Mouse (Mus musculus) heart, postnatal 14 days (tissue): ENCODE measurements around the gene Nln. TPM values are rescaled to one million over a fixed set of nuclear protein-coding genes. Genes with fewer than 3 reads are reported as not detected.
A peak's percentile ranks its signal among the peaks of the same experiment; 100 is the strongest.

Source experiments
- DNase-seq, 2 experiments: peaks; one replicate each; pipeline ENCODE4 v3.0.0; 2021 to 2022
- intact Hi-C: fragments of 180-260 bp; cut with DNase I; formaldehyde crosslinking; loops from one replicate; pipeline ENCODE4 v1.15.1; 2025
- long read RNA-seq, 2 experiments: library from polyadenylated mRNA; stranded (forward); transcript quantifications; one replicate each; pipeline ENCODE4 v2.0.0; 2021
- total RNA-seq, 2 experiments: library from RNA; stranded (reverse); gene quantifications; 2 replicates each; pipeline ENCODE4 v1.2.3; 2021

Nln gene
- total RNA-seq = 10 to 100 TPM; 13.9 to 14.9 TPM
- long read RNA-seq, experiment 1, full-length matches to known transcripts = 13 of 17 reads
- long read RNA-seq, experiment 1, partial matches to known transcripts = 1 of 17 reads
- long read RNA-seq, experiment 1, other reads (novel, unspliced or antisense) = 3 of 17 reads
- long read RNA-seq, experiment 2, full-length matches to known transcripts = 19 of 21 reads
- long read RNA-seq, experiment 2, partial matches to known transcripts = 2 of 21 reads
- long read RNA-seq, experiment 2, other reads (novel, unspliced or antisense) = 0 of 21 reads

DNA sequence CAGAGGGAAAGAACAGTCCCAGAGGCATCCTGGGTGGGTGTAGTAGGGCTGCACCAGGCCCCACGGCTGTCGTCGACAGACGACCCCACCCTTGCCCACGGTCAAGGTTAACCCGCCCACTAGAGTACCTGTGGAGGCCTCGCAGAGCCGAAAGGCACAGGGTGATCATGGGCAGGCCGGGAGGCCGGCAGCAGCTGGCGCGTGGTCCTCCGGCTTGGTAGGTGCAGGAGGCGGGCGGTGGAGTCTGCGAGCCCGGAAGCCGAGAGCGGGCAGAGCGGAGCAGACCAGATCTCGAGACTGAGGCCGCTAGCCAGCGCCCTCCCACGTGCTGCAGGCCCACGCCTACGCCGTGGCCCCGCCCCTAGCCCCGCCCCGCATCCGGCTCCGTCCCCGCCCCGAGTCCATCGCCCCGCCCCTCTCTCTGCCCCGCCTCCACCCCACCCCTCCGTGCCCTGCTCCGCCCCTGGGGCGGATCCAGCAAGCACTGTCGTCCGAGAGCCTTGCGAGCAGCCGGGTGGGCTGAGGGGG is at the start of gene Nln, which contains the start of gene Sgtb:
Gene Nln (minus strand): TSS at position 327 of the 528 bp plus-strand sequence.
Gene Sgtb (plus strand): TSS at position 454 of the 528 bp plus-strand sequence.
- intact Hi-C loops = loop anchor here (5.0 kb wide), 1 partner anchor 187 kb away; the partner anchor contains the start of gene Erbin

DNA sequence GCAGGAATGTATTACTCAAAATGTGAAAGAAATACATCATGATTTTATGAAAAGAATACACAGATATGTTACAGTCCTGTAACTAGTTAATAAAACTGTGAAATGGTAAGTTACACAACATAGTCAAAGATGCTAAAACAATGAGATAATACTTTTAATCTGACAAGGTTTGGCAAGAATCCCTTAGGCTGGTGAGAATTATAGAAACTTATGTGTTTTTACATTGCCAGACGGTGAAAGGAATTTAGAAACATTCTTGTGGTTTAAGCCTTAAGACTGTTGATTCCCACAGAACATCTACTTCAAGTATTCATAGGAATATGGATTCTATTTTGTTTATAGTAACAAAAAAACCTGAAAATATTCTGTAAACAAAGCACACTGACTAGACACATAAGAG is 46.3 kb upstream of the Nln start:
- intact Hi-C loops = no loop called here
- DNase-seq = no peak

More for the DNA sequence above, at the start of gene Nln, which contains the start of gene Sgtb:
- peak; percentile 83 to 88 for DNase-seq

DNA sequence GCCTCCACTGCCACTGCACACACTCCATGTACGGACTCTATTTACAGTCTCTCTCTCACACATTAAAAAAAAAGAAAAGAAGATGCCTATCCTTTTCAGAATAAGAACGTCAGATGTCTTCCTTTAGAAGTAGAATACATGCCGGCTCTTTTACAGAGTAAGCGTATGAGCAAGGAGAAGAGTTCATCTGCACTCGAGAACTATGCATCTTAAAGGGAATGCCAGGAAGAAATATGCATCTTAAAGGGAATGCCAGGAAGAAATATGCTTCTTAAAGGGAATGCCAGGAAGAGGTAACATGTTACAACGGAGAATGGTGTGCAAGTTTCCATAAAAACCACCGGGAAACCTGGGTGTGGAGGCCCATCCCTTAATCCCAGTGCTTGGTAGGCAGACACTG is 45.7 kb upstream of the Nln start:
- no peak for DNase-seq
- intact Hi-C loops = no loop called here

DNA sequence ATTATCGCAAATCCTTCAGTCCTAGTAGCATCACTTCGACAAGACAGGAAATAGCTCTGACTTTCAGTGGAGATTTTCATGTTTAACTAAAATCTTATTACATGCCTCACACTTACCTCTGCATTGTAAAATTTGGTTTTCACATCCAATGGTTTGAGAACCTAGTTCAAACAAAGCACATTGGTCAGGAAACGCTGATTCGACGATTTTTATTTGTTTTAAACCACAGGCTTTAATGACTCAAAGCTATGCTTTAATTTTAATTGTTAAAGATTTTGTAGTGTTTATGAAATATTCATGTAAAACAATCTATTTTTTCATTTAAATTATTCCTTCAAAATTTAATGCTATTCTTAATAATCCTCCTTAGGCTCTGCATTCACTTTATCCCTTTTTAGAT is 44.8 kb upstream of the Nln start:
- no peak for DNase-seq
- intact Hi-C loops = no loop called here

DNA sequence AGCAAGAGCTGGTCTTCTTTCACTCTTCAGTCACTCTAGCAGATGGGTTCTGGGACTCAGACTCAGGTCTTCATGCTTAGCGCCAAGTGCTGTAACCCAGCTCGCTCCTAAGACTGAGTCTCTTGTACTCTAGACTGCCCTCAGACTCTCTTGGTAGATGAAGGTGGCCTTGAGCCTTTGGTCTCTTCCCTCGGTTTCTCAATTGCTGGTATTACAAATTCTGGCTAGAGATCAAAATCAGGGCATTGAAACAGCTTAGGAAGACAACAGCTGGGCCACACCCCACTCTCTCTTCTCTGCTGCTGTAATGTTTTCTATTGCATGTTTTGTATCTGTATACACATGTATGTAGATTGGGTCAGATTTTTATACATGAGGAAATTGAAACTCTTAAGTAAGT is 36.2 kb upstream of the Nln start:
- DNase-seq = no peak
- intact Hi-C loops = no loop called here

DNA sequence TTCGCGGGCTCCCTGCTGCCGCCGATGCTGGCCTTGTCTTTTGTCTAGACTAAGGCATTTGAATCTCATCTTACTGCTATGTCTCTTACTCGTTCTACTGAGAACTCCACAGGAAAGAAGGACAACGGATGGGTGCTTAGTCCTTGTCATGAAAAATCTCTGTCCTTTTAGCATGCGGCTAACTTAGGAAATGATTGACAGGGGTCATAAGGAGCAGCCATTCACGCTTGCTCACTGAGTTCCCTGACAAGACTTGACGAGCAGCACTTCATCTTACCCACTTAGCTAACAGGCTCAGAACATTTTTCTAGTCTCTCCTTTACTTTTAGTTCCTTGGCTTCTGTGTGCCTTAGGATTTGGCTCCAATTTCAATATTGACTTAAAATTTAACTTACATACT is 35.5 kb upstream of the Nln start:
- DNase-seq = no peak
- intact Hi-C loops = no loop called here

DNA sequence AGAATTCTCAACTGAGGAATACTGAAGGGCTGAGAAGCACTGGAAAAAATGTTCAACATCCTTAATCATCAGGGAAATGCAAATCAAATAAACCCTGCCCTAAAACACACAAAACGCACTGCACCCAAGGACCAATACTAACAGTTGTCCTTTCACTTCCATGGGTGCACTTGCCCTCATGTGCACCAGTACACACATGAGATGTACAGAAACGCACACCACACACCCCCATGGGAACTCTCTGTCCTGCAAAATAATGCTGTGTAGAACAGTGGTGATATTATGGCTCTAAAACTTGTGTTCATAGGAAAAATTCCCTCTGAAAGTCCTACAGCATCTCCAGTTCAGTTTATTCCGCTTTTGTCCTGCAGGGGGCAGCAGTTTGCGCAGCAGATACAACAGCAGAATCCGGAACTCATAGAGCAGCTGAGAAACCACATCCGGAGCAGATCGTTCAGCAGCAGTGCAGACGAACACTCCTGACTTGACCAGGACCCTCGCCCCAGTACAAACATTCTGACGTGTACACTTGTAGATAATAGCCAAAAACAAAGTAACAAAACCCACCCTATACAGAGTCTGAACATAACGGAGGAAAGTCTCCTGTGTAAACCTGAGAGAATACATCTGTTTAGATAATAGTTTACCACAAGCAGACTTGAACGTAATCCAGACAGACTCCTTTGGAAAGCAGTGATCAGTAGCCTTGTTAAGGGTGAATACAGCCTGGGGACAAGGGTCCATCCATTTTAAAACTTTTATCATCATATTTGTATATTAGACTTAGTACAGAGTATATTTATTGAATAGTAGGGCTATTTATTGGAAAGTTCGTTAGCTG is 30.2 kb upstream of the Nln start:
- DNase-seq = peak; percentile 67 to 82
- intact Hi-C loops = no loop called here

DNA sequence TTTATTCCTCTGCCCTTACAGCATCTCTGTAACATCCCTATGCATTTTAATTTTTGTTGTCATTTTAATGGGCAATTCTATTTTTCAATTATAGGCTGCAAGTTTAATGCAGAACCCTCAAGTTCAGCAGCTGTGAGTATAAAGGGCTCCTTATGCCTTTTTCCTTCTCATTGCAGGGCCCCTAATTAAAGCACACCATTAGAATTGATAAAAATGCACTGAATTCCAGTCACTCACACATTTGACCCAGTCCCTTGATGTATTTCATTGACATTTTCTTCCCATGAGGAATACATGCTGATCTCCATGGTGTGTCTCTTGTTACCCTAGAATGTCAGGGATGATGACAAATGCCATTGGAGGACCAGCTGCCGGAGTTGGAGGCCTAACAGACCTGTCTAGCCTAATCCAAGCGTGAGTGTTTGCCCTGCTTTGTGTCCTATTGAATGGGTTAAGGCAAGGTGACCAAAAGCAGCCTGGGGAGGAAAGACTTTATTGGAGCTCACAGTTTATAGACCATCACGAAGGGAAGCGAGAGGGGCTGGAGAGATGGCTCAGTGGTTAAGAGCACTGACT is 25.2 kb upstream of the Nln start:
- no peak for DNase-seq
- intact Hi-C loops = no loop called here

DNA sequence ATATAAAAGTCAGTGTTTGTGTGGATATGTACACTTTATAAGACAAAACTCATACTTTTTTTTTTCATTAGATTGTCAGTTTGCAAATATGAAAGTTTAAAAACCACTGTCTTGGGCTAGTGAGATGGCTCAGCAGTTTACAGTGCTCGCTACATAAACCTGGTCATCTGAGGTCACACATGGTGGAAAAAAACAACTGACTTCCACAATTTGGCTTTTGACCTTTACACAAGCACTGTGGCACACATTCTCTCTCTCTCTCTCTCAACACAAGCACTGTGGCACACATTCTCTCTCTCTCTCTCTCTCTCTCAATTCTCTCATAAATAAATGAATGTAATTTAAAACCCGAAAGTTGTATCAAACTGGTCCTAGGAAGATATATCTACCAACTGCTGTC is 23.1 kb upstream of the Nln start:
- DNase-seq = no peak

DNA sequence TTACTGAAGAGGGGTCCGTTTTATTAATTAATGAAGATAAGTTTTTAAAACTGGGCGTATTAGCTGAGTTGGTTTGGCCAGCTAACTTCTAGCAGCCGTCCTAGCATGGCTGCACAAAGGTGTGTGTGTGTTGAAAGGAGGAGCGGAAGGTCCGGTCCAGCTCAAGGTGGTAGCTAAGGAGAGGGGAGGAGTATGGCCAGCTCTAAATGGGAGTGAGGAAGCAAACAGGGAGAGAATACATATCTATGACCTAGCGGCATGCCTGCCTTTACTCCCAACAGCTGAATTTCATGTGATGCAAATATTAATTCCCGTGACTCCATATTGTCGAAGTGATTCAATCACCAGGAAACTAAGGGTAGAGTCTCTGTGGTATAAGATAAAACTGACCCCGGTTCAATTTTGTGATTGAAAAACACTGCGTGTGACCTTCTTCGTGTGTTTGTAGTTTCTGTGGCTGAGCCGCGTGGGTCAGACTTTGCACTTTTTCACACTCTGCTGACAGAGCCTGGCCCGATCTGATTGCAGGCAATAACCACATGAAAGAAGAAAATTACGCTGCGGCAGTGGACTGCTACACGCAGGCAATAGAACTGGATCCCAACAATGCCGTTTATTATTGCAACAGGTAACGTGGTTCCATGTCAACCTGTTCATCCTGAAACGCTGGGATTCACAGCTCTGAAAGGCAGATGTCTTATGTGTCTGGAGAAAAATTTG is 14.4 kb upstream of the Nln start:
- intact Hi-C loops = no loop called here
- DNase-seq = no peak

More for the DNA sequence above, 23.1 kb upstream of the Nln start:
- intact Hi-C loops = no loop called here

DNA sequence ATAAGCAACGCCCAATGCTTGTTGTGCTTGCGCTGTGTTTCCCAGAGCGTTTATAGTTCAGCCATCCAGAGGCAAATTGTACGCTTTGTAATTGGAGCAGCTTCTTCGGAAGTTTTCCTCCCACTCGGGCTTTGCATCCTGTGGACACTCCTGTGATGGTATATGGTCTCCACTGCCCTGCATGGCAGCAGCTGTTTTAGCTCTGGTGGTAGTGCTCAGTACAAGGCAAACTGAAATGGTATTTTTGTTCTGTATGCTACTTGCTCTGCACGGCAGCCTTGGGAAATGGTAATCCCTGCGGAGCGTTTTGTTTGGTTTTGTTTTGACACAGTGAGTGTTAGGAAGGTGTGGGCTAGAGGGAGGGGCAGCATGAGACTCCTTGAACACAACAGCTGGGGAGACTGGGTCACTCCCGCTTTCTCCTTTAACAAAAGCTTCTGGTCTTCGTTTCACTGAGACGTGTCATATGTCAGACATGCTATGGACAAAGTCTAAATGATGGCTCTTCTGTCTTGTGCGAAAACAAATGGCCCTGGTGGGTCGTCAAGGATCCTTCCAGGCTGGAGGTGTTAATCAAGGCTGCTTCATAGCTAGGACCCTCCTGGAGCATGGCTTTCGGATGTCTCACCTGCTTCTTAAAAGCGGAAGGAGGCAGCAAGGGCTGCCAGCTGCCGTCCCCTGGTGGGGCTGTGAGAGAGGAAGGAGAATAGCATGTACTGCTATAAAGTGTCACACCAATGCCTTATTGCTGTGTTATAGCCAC is 12.8 kb upstream of the Nln start:
- DNase-seq = no peak
- intact Hi-C loops = no loop called here

DNA sequence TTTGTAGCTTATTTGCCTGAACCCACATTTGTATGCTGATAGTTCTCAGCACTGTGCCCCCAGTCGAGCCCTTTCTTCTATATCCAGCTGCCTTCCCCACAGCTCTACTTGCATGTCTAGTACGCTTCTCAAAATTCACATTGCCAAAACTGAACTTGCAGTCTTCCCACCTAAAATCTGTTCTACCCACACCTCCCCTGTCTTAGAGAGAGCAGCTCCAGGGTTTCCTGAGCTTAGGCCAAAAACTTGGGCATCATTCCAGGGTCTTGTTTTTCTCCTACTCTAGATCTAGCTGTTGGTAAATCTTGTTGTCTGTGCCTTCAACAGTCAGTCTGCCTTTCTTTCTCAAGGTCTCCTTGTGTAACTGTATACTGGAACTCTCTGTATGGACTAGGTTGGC is 5.4 kb upstream of the Nln start:
- no peak for DNase-seq
- intact Hi-C loops = no loop called here

DNA sequence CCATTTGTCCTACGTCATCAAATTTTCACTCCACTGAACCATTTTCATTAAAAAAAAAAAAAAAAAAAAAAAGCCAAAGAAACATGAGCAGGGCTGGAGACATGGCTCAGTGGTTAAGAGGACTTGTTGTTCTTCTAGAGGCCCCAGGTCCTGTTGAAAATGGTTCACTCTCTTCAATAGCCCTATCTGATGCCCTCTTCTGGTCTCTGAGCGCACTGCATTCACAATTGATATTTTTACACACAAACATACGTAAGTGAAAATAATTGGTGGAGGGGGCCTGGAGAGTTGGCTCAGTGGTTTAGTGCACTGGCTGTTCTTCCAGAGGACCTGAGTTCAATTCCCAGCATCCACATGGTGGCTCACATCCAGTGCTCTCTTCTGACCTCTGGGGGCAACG is 4.4 kb upstream of the Nln start:
- intact Hi-C loops = no loop called here

DNA sequence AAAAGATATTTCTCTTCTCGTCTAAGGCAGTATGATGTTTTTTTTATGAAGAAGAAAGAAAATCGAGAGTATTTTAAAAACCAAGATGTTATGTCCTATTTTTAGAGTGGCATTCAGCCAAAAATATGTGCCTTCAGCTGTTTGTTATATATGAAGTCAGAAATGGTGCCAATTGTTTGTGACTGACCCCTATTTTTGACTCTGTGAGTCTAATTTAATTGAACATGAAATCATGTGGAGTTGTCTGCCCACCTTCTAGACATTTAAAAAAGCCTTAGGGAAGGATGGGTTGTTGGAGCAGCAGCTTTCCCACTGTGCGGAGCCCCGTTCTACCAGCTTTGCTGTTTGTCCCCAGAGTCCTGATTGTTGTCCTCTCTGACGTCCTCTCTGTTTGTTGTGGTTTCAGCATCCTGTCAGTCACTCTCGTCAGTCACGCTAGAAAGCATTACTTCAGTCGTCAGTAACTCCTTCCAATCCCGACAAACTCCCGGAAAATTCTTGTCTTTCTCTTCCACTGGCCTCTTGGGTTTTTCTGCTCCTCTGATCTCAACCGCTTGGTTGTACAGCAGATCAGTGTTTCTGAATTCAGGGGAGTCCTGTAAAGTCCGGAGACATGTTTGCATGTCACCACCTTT is 3.0 kb upstream of the Nln start:
- no peak for DNase-seq
- intact Hi-C loops = no loop called here

More for the DNA sequence above, 4.4 kb upstream of the Nln start:
- DNase-seq = no peak

DNA sequence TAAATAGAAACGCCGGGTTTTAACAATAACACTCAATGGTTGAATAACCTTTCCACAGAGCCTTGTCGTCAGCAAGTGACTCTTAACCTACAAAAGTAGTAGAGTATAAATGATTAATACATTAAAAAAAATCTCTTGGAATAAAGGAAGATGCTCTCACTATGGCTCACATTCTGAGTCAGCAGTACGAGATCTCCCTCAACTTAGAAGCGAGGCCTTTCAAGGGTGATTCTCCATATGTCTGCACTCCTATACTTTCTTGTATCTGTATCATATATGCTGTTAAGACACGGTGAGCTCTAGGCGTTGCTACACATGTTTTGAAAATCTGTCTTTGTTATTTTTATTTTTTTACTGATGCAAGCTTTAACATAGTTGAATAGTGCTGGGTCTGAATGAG is 1.1 kb upstream of the Nln start:
- intact Hi-C loops = no loop called here
- DNase-seq = no peak

DNA sequence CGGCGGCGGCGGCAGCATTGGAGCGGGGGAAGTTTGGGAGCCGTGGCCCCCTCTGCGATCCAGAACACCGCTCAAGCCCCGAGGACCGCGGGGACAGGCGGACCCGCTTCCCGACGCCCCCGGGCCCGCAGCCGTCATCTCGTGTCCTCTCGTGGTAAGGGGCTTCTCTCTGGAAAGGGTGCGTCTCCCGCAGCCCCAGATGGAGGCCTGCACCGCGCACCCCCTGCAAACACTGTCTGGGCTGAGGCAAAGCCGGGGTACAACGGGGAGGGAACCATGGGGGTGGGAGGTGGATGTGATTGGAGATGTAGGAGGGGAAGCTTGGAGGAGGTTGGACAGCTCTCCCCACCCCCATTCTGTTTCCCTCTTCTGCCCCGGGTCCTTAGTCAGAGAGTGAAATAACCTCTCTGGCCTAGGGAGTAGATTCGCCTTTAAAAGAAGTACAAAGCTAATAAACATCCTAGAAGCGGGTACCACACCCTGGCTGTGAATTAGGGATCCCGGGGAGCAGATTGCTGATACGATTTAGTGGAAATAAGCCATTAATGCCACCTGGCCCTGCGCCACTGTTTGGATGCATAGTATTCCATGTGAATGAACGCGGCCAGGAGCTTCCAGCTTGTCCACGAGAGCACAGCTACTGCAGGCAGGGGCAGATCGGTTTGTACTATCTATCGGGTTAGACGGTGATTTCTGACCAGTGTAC is 555 bp upstream of the Nln start:
- DNase-seq = peak; percentile 22 to 28
- intact Hi-C loops = loop anchor here (5.0 kb wide), 1 partner anchor 188 kb away; the partner anchor contains the start of gene Erbin

DNA sequence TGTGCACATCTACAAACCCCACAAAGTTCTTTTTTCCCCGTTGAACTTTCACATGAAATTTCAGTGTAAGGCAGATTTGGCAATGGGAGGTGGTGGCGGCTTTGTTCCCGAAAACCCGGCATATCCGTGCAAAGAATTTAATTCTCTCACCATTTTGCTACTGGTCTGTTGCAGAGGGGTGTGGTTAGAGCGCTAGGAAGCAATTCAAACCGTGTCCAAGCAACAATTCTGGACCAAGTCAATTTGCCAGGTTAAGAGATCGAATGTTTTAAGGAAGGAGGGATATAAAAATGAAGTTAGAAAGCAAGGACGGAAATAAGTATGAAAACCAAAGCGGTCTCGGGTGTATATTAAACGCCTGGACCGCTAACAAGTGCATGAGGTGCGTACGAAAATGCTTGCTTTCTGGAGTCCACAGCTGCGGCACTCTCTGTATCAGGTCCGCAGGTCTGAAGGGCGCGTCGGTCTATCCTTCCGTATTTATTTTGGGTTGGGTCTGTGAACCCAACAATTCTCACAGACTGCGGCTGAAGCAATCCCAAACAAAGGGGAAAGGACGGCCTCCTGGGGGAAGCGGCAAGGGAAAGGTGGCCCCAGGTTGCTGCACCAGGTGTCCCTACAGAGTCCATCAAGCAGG is 645 bp downstream of the Nln start:
- intact Hi-C loops = loop anchor here (5.0 kb wide), 1 partner anchor 186 kb away; the partner anchor contains the start of gene Erbin
- DNase-seq = peak in 1 of 2 experiments; percentile 13
